Mouse (Mus musculus): Measurements from ENCODE around the gene Micu1. TPM values are rescaled to one million over a fixed set of nuclear protein-coding genes. Genes with fewer than 3 reads are reported as not detected.

The Micu1 gene
- polyA plus RNA-seq, 1 experiment from 2014 or later, result 75.2 TPM

DNA sequence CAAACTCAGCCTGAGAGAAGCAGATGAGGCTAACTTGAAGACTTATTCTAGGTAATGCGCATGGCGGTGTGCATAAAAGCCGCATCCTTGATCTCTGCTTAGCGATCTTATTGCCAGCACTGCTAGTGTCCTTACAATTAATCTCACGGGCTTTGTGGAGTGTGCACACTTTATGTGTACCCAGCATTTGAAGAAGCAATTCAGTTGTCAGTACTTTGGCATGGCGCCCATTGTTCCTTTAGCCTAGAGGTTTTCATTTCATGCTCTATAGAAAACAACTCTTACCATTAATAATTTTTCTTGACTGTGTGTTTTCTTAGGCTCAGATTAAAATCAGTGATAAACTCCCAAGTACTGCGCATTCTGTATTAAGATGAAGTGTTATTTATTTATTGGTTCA, 7.0 kb downstream of the Micu1 start:
- ATAC-seq (ENCODE audit: low FRiP score), result no peak
- Histone ChIP-seq H3K36me3 (replicated peaks; ENCODE audit: control insufficient read depth, insufficient read depth) (no peaks in the 10 kb centered on the region), H3K27me3 (ENCODE audit: control insufficient read depth, insufficient read depth, low read length) (no peaks in the 10 kb centered on the region), H3K9me3 (ENCODE audit: control insufficient read depth, low read length) (no peaks in the 10 kb centered on the region), H3K9ac (no peak overlapping the region), H3K27ac (no peak overlapping the region), H3K4me3 (replicated peaks; ENCODE audit: low read length) (no peak overlapping the region), H3K4me2 (replicated peaks) (no peak overlapping the region), H3K4me1 (replicated peaks; ENCODE audit: control insufficient read depth, insufficient read depth, low read length) (no peaks in the 10 kb centered on the region)
- peak; percentile 50 for DNase-seq (ENCODE audit: low spot score)
- WGBS, result 77% methylated on average over 7 of the region's 7 CpGs

DNA sequence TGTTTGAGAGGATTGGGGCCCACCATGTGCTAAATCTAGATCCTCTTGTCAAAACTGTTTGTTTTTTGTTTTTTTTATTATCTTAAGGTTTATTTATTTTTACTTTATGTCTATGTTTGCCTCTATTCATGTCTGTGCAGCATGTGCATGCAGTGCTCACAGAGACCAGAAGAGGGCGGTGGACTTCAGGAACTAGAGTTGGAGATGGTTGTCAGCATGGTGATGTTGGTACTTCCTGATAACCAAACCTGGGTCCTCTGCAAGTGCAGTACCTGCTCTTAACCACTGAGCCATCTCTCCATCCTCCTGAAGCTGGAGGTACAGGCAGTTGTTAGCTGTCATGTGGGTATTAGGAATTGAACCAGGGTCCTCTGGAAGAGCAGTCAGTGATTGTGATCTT, 8.0 kb downstream of the Micu1 start:
- H3K27me3 ChIP-seq (ENCODE audit: control insufficient read depth, insufficient read depth, low read length), result no peaks in the 10 kb centered on the region
- H3K4me2 ChIP-seq (replicated peaks), result no peak overlapping the region
- H3K9me3 ChIP-seq (ENCODE audit: control insufficient read depth, low read length), result no peaks in the 10 kb centered on the region
- H3K36me3 ChIP-seq (replicated peaks; ENCODE audit: control insufficient read depth, insufficient read depth), result no peaks in the 10 kb centered on the region
- H3K9ac ChIP-seq, result no peak overlapping the region
- no peaks in the 10 kb centered on the region for H3K4me1 ChIP-seq (replicated peaks; ENCODE audit: control insufficient read depth, insufficient read depth, low read length)
- no peak for DNase-seq (ENCODE audit: low spot score)
- H3K4me3 ChIP-seq (replicated peaks; ENCODE audit: low read length), result no peak overlapping the region
- H3K27ac ChIP-seq, result no peak overlapping the region
- 92% methylated on average over 1 of the region's 1 CpGs for WGBS
- ATAC-seq (ENCODE audit: low FRiP score), result no peak

DNA sequence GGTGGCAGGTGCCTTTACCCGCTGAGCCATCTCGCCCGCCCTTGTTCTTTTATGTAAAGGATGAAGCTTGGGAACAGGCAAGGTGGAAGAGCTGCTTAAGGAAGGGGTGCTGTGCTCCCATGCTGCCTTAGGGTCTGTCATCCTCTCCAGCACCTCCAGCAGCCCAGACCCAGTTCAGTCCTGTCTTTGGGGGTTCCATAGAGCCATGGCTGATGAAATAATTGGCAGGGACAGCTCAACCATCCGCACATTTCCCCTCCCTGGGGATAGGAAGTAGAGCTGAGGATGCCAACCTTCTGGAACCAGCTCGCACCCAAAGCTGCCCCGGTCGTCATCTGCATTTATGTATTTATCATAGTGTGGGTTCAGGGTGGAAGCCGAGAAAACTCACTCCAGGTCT, 9.8 kb downstream of the Micu1 start:
- 90% methylated on average over 8 of the region's 8 CpGs for WGBS
- Histone ChIP-seq H3K36me3 (replicated peaks; ENCODE audit: control insufficient read depth, insufficient read depth) (no peaks in the 10 kb centered on the region), H3K4me2 (replicated peaks) (no peak overlapping the region), H3K9me3 (ENCODE audit: control insufficient read depth, low read length) (no peaks in the 10 kb centered on the region), H3K4me3 (replicated peaks; ENCODE audit: low read length) (no peak overlapping the region), H3K27ac (no peak overlapping the region), H3K27me3 (ENCODE audit: control insufficient read depth, insufficient read depth, low read length) (no peaks in the 10 kb centered on the region), H3K4me1 (replicated peaks; ENCODE audit: control insufficient read depth, insufficient read depth, low read length) (no peaks in the 10 kb centered on the region), H3K9ac (no peak overlapping the region)
- no peak for DNase-seq (ENCODE audit: low spot score)
- ATAC-seq (ENCODE audit: low FRiP score), result no peak

DNA sequence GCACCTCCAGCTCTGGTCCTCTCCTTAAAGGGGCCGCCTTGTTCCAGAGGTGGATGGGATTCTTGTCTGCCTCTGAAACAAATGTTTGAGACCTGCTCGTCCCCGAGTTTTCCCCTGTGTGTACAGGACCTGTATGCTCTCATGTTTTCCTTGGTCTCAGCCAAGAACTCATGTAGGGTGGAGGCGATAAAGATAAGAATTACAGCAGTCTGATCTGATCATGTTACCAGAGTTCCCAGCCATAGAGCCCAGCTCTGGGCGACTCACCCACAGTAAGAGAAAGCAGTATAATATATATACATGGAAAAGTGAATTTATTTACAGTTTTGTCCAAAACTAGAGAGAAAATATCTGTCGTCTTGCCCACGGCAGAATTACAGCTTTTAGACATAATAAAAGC, 17.7 kb downstream of the Micu1 start:
- Histone ChIP-seq H3K27ac (no peak overlapping the region), H3K9ac (no peak overlapping the region), H3K4me2 (replicated peaks) (no peak overlapping the region), H3K9me3 (ENCODE audit: control insufficient read depth, low read length) (no peaks in the 10 kb centered on the region), H3K27me3 (ENCODE audit: control insufficient read depth, insufficient read depth, low read length) (no peaks in the 10 kb centered on the region), H3K4me3 (replicated peaks; ENCODE audit: low read length) (no peak overlapping the region), H3K36me3 (replicated peaks; ENCODE audit: control insufficient read depth, insufficient read depth) (no peaks in the 10 kb centered on the region), H3K4me1 (replicated peaks; ENCODE audit: control insufficient read depth, insufficient read depth, low read length) (0 out of 2 replicates have a peak, but pooled peaks cover 6% of the 10 kb centered on the region)
- DNase-seq (ENCODE audit: low spot score), result no peak
- ATAC-seq (ENCODE audit: low FRiP score), result no peak
- WGBS, result 89% methylated on average over 7 of the region's 7 CpGs

DNA sequence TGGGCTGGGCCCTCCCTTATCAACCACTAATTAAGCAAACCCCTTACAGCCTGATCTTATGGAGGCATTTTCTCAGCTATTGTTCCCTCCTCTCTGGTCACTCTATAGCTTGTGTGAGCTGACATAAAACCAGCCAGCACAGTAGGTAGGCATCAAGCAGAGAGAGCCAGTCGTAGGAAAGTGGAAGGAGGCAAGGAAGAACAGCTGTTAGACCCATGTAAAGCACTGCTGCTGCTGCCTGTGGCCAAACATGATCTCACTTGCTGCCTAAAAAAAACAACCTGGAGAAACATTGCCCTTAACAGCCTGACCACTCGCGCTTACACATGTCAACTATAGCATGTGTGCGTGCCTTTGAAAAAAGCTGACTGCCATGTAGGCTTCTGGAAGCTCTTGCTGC, 19.3 kb downstream of the Micu1 start:
- no peak overlapping the region for H3K4me3 ChIP-seq (replicated peaks; ENCODE audit: low read length)
- no peak overlapping the region for H3K27ac ChIP-seq
- no peak for DNase-seq (ENCODE audit: low spot score)
- no peak overlapping the region for H3K9ac ChIP-seq
- H3K9me3 ChIP-seq (ENCODE audit: control insufficient read depth, low read length), result no peaks in the 10 kb centered on the region
- H3K4me2 ChIP-seq (replicated peaks), result no peak overlapping the region
- WGBS, result 76% methylated on average over 4 of the region's 4 CpGs
- 0 out of 2 replicates have a peak, but pooled peaks cover 6% of the 10 kb centered on the region for H3K4me1 ChIP-seq (replicated peaks; ENCODE audit: control insufficient read depth, insufficient read depth, low read length)
- no peaks in the 10 kb centered on the region for H3K36me3 ChIP-seq (replicated peaks; ENCODE audit: control insufficient read depth, insufficient read depth)
- no peak for ATAC-seq (ENCODE audit: low FRiP score)
- H3K27me3 ChIP-seq (ENCODE audit: control insufficient read depth, insufficient read depth, low read length), result no peaks in the 10 kb centered on the region

DNA sequence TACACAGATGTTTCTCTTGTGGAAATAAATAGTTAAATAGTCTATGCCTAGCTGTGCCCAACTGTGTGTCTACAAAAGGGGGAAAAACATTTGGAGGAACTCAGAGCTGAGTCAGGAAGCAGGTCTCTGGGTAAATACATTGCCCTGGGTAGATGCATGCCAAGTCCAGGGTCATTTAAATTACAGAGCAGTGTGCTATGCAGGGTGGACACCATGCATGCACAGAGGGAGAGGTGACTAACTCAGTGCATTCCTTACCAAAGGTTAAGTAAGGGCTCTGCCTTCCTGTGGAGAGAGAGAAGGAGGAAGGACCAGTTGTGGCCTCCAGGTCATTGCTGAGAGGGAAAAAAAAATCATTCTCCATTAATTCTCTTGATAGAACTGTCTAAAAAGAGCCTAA, 22.4 kb downstream of the Micu1 start:
- Histone ChIP-seq H3K27ac (no peak overlapping the region), H3K9ac (no peak overlapping the region), H3K4me1 (replicated peaks; ENCODE audit: control insufficient read depth, insufficient read depth, low read length) (0 out of 2 replicates have a peak, but pooled peaks cover 6% of the 10 kb centered on the region), H3K27me3 (ENCODE audit: control insufficient read depth, insufficient read depth, low read length) (no peaks in the 10 kb centered on the region), H3K36me3 (replicated peaks; ENCODE audit: control insufficient read depth, insufficient read depth) (no peaks in the 10 kb centered on the region), H3K4me2 (replicated peaks) (no peak overlapping the region), H3K9me3 (ENCODE audit: control insufficient read depth, low read length) (no peaks in the 10 kb centered on the region), H3K4me3 (replicated peaks; ENCODE audit: low read length) (no peak overlapping the region)
- DNase-seq (ENCODE audit: low spot score) (no peak), ATAC-seq (ENCODE audit: low FRiP score) (no peak)

DNA sequence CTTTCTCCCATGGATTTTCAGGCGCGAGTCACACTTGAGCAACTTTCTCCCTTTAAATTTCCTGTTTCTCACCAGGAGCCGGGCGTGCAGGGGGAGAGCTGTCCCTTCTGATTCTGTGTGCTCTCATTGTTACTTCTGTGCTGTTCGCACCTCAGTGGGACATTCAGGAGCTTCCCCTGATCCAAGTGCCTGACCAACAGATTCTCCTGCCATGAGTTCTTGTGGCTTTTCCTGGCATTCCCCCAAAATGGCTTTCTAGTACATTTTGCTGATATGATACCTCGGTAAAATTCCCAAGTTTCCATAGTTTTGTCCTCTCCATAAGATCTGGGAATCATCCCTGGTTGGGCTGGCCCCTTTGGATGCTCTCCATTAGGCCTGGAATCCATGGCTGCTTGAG, 25.0 kb downstream of the Micu1 start:
- no peak overlapping the region for H3K4me3 ChIP-seq (replicated peaks; ENCODE audit: low read length)
- no peak overlapping the region for H3K27ac ChIP-seq
- H3K36me3 ChIP-seq (replicated peaks; ENCODE audit: control insufficient read depth, insufficient read depth), result no peaks in the 10 kb centered on the region
- no peaks in the 10 kb centered on the region for H3K27me3 ChIP-seq (ENCODE audit: control insufficient read depth, insufficient read depth, low read length)
- 0 out of 2 replicates have a peak, but pooled peaks cover 6% of the 10 kb centered on the region for H3K4me1 ChIP-seq (replicated peaks; ENCODE audit: control insufficient read depth, insufficient read depth, low read length)
- H3K4me2 ChIP-seq (replicated peaks), result no peak overlapping the region
- no peaks in the 10 kb centered on the region for H3K9me3 ChIP-seq (ENCODE audit: control insufficient read depth, low read length)
- no peak for DNase-seq (ENCODE audit: low spot score)
- WGBS, result 67% methylated on average over 6 of the region's 6 CpGs
- H3K9ac ChIP-seq, result no peak overlapping the region
- no peak for ATAC-seq (ENCODE audit: low FRiP score)

DNA sequence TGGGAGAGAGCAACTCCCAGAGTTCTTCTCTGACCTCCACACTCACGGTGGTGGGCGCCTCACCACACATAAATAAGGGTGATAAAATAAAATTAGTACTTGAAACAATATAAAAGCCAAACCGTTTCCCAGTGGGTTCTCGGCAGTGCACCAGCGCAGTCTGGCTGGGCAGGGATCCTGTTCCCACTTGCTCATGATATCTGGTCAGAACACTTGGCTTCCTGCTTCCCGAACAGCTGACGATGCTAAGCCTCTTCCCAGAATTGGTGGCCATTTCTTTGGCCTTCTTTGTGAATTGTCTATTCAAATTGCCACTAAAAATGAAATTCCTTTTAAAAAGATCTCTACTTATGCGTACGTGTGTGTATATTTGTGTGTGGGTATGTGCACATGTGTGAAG, 27.0 kb downstream of the Micu1 start:
- Histone ChIP-seq H3K9me3 (ENCODE audit: control insufficient read depth, low read length) (no peaks in the 10 kb centered on the region), H3K4me1 (replicated peaks; ENCODE audit: control insufficient read depth, insufficient read depth, low read length) (0 out of 2 replicates have a peak, but pooled peaks cover 2% of the 10 kb centered on the region), H3K4me2 (replicated peaks) (no peak overlapping the region), H3K9ac (no peak overlapping the region), H3K4me3 (replicated peaks; ENCODE audit: low read length) (no peak overlapping the region), H3K27ac (no peak overlapping the region), H3K36me3 (replicated peaks; ENCODE audit: control insufficient read depth, insufficient read depth) (no peaks in the 10 kb centered on the region; the same call in 1 of the 2 replicates), H3K27me3 (ENCODE audit: control insufficient read depth, insufficient read depth, low read length) (no peaks in the 10 kb centered on the region)
- WGBS, result 93% methylated on average over 9 of the region's 9 CpGs
- ATAC-seq (ENCODE audit: low FRiP score) (no peak), DNase-seq (ENCODE audit: low spot score) (no peak)

DNA sequence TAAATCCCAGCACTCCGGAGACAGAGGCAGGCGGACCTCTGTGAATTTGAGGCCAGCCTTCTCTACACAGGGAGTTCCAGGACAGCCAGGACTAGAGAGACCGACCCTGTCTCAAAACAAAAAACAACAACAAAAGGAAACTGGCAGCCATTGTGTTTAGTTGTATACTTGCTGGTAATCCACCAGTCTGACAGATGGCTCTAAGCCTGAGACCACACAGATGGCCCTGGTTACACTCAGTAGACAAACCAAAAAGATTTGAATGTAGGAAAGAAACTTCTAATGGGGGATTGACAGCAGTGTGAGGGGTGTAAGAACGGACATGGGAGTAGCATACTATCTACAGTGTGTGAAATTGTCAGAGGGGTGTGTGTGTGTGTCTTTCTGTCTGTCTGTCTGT, 27.6 kb downstream of the Micu1 start:
- H3K4me1 ChIP-seq (replicated peaks; ENCODE audit: control insufficient read depth, insufficient read depth, low read length), result no peaks in the 10 kb centered on the region
- WGBS, result 31% methylated on average over 4 of the region's 4 CpGs
- DNase-seq (ENCODE audit: low spot score), result no peak

DNA sequence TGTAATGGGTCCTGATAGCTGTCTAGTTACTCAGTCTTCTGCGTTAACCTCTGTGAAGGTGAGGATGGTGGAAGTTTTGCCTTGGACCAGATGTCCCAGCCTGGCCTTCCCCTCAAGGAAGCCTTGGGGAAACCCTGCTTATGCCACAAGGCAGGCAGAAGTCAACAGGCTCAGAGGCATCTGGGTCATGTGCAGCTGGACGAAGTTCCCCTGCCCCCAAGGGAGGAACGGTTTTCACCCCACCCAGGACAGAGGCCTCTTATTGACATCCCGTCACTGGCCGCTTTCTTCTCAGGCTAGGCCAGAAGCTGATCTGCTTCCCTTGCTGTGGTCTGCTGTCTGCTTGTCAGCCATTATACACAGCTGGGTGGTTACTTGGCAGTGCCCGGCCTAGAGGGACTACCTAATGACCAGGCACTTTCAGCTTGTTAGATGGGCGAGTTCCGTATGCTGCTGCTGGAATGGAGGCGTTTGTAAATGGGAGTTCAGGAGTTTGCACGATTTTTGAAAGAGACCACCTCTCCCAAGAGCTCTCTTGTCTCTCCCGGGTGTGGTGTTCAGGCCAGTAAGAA, 33.8 kb downstream of the Micu1 start:
- no peak overlapping the region for H3K4me3 ChIP-seq (replicated peaks; ENCODE audit: low read length)
- H3K9ac ChIP-seq, result no peak overlapping the region
- no peak for DNase-seq (ENCODE audit: low spot score)
- no peak for ATAC-seq (ENCODE audit: low FRiP score)
- H3K27me3 ChIP-seq (ENCODE audit: control insufficient read depth, insufficient read depth, low read length), result no peaks in the 10 kb centered on the region
- H3K9me3 ChIP-seq (ENCODE audit: control insufficient read depth, low read length), result no peaks in the 10 kb centered on the region
- peaks cover 4% of the 10 kb centered on the region; the same call in 1 of the 2 replicates for H3K36me3 ChIP-seq (replicated peaks; ENCODE audit: control insufficient read depth, insufficient read depth)
- H3K4me2 ChIP-seq (replicated peaks), result no peak overlapping the region
- H3K4me1 ChIP-seq (replicated peaks; ENCODE audit: control insufficient read depth, insufficient read depth, low read length), result no peaks in the 10 kb centered on the region
- no peak overlapping the region for H3K27ac ChIP-seq
- 76% methylated on average over 11 of the region's 11 CpGs for WGBS

More for the DNA sequence above, 27.6 kb downstream of the Micu1 start:
- H3K9me3 ChIP-seq (ENCODE audit: control insufficient read depth, low read length), result no peaks in the 10 kb centered on the region
- no peak overlapping the region for H3K9ac ChIP-seq
- no peak overlapping the region for H3K4me3 ChIP-seq (replicated peaks; ENCODE audit: low read length)
- no peak overlapping the region for H3K4me2 ChIP-seq (replicated peaks)
- no peak overlapping the region for H3K27ac ChIP-seq
- H3K36me3 ChIP-seq (replicated peaks; ENCODE audit: control insufficient read depth, insufficient read depth), result no peaks in the 10 kb centered on the region; the same call in 1 of the 2 replicates
- no peak for ATAC-seq (ENCODE audit: low FRiP score)
- H3K27me3 ChIP-seq (ENCODE audit: control insufficient read depth, insufficient read depth, low read length), result no peaks in the 10 kb centered on the region
